Mouse (Mus musculus): Measurements from ENCODE around the gene Gtf2f2.
A peak's percentile ranks its signal among the peaks of the same experiment; 100 is the strongest.
"Not testable (repeated sequence)": the region's sequence is repeated elsewhere in the genome, so short reads cannot be mapped to it uniquely, and the experiment has no call there.

Gtf2f2 gene

GRCm38 (mm10) chr14:75912665-75913064 is 98.0 kb downstream of the Gtf2f2 start:
- DNase-seq (ENCODE audit: low read depth, low spot score), result no peak

DNA sequence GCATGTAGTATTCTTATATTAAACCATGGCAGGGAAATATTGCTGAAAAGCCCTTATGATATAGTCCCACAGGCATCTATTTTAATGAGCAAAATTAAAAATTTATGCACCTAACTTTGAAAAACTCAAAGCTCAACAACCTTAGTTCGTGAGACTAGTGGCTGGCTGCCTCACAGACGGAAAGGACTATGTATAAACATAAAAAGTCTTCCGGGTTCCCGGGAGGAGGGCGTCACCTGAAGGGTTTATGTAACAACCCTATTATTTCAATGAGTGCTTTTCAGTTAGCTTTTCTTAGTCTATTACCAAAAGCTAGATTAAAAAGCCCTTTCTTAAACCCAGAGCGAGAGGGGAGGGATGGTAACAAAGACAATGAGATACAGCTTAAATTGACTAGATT is 98.7 kb downstream of the Gtf2f2 start:
- DNase-seq (ENCODE audit: low read depth, low spot score), result no peak

GRCm38 (mm10) chr14:75906931-75907330 is 103.7 kb downstream of the Gtf2f2 start:
- DNase-seq (ENCODE audit: low read depth, low spot score), result no peak

DNA sequence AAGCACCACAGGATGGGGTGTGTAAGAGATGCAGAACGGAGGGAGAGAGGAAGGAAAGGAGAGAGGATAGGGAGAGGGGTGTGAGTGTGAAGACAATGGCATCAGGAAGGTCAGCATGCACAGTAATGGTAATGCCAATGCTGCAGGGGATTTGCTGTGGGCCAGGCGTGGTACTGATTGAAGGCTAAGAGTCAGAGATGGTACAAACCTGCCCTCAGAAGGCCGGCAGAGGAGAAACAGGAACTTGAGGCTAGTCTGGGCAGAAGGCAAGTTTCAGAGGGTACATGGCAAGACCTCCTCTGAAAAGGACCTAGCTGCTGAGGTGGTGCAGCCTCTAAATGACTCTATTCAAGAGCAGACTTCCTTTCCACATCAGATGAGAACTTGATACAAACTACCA is 105.7 kb downstream of the Gtf2f2 start:
- no peak for DNase-seq (ENCODE audit: low read depth, low spot score)

DNA sequence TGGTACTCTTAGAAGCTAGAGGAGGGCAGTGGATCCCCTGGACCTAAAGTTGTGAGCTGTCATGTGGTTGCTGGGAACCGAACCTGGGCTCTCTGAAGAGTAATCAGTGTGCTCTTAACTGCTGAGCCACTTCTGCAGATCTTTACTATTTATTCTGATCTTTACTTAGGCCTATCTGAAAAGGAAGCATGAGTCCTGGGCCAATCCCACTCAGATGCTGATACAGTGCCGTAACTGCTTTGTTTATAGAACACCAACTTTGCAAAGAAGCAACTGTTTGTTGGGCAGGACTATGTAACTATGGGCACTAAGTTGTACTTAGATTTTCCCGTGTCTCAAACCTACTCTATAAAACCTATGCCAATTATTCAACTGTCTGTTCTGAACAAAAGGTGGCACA is 107.5 kb downstream of the Gtf2f2 start:
- no peak for DNase-seq (ENCODE audit: low read depth, low spot score)

DNA sequence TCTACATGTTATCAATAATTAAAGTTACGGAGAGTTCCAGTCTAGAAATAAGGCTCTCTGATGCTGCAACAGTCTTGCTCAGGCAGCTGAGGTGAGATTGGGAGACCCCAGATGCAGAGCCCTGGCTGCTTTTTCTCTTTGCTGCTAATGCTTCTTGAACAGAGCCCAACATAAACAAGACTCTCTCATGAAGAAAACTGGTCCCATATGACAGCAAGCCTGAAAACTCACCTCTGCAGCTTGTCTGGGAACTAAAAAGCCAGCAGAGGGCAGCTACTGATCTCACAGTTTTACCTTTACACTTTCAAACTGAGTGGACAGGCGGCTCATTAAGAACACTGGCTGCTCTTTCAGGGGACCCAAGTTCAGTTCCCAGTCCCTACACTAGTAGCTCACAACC is 108.7 kb downstream of the Gtf2f2 start:
- no peak for DNase-seq (ENCODE audit: low read depth, low spot score)

DNA sequence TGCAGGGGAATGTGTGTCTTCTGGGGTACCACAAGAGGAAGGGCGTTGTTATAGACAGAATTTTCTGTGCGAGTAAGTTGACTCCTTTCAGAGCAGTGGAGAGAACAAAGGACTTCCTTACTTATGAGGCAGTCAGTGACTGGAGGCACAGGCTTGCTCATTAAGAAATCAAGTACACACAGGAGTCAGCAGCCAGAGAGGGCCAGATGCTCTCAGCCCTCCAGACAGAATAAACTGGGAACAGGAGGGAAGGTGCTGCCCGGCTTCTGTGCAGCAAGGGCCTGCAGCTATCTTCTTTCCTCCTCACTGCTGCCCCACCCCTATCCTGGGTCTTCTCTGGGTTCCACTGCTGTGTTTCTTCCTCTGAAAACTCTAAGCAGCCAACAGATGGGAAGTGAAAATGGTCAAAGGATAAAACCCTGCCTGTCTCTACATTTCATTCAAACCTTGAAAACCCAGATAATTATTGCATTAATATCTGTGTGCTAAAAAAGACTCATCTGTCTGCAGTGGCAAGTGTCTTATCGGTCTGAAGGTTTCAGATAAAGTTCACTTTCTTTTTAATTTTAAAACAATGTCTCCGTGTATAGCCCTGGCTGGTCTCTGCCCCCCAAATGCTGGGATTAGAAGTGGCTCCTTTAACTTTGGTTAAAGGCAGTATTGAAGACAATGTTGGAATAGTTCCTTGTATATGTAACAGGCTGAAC is 109.7 kb downstream of the Gtf2f2 start:
- no peak for DNase-seq (ENCODE audit: low read depth, low spot score)

- peak; percentile 67 for DNase-seq (ENCODE audit: low read depth, low spot score)
These were observed 111.1 kb downstream of the Gtf2f2 start for GRCm38 (mm10) chr14:75899566-75899965.

- no peak for DNase-seq (ENCODE audit: low read depth, low spot score)
These were observed 118.5 kb downstream of the Gtf2f2 start for GRCm38 (mm10) chr14:75892118-75892517.

- DNase-seq (ENCODE audit: low read depth, low spot score), result no peak
These were observed 126.8 kb downstream of the Gtf2f2 start for GRCm38 (mm10) chr14:75883873-75884272.

DNA sequence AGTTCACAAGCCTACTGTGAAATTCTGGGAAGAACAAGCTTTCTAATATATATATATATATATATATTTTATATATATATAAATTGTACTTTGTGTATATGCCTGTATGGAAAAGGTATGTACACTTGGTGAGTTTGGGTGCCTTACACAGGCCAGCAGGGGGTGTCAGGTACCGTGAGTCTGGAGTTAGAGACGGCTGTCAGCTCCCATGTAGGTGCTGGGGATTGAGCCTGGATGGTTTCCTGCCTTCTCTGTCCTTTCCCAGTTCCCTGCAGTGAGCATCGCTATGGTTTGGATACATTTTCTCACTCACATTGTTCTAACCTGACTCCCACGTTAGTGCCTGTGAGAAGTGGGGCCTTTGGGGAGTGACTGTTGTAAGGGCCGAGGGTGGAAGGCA is 127.3 kb downstream of the Gtf2f2 start:
- DNase-seq (ENCODE audit: low read depth, low spot score), result no peak

- no peak for DNase-seq (ENCODE audit: low read depth, low spot score)
These were observed 128.8 kb downstream of the Gtf2f2 start for GRCm38 (mm10) chr14:75881856-75882255.

DNA sequence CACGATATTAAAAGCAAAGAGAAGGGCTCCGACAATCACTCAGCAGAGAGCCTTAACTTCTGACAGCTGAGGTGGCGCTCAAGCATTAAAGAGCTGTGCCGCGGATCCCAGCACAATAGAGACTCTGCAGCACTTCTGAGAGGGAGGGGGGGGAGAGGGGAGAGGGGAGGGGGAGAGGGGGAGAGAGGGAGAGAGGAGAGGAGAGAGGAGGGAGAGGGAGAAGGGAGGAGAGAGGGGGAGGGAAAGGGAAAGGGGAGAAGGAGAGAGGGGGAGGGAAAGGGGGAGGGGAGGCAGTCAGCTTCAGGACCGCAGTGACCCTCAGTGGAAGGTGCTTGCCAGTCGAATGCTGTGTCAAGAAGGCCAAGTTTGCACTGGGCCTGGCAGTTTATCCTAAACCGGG is 131.7 kb downstream of the Gtf2f2 start:
- DNase-seq (ENCODE audit: low read depth, low spot score), result no peak

DNA sequence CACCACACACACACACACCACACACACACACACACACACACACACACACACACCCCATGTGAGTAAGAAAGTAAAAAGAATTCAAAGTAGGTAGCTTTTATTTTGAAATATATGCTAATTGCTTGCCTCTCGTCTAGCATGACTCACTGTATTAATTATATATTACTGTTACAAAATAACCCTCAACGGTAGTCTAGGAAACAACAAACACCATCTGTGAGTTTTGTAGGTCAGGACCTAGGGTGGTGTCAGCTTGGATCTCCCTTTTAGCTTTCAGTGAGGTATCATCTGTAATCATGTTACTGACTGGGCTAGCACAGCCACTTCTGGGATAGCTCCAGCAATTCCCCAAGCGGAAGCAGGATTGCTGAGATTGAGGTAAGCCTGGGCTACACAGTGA is 133.4 kb downstream of the Gtf2f2 start:
- no peak for DNase-seq (ENCODE audit: low read depth, low spot score)

GRCm38 (mm10) chr14:75876320-75877043 is 134.2 kb downstream of the Gtf2f2 start:
- DNase-seq (ENCODE audit: low read depth, low spot score), result peak; percentile 67

GRCm38 (mm10) chr14:75873612-75874011 is 137.1 kb downstream of the Gtf2f2 start:
- DNase-seq (ENCODE audit: low read depth, low spot score), result no peak

DNA sequence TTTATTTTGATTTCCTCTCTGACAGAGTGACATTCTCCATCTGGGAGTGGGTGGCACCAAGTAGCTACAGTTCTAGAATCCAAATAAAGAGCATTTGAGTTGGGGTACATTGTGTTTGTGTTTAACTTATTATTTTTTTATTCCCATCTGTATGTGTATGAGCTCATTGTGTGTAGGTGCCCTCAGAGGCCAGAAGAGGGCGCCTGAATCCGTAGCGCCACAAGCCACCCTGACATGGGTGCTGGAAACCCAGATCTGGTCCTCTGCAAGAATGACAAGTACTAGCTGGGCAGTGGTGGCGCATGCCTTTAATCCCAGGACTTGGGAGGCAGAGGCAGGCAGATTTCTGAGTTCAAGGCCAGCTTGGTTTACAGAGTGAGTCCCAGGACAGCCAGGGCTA is 138.9 kb downstream of the Gtf2f2 start:
- no peak for DNase-seq (ENCODE audit: low read depth, low spot score)

DNA sequence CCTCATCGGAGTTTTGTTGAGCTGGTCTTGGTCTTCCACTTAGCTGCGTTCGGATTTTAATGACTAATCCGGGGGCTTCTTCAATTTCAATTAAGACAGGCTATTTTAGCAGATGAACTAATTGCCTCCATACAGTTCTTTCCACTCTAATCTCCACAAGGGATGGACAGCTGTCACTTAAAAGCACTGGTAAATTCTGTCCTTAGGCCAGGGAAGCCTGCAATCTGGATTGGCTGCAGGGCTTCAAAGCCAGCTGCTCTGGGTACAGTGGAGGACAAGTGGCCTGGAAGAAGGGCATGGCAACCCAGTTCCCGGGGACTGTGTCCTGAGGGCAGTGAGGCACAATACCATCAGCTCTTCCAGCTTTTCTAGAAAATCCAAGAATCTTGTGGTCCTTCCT is 139.6 kb downstream of the Gtf2f2 start:
- no peak for DNase-seq (ENCODE audit: low read depth, low spot score)

GRCm38 (mm10) chr14:75870631-75871030 is 140.0 kb downstream of the Gtf2f2 start:
- no peak for DNase-seq (ENCODE audit: low read depth, low spot score)

DNA sequence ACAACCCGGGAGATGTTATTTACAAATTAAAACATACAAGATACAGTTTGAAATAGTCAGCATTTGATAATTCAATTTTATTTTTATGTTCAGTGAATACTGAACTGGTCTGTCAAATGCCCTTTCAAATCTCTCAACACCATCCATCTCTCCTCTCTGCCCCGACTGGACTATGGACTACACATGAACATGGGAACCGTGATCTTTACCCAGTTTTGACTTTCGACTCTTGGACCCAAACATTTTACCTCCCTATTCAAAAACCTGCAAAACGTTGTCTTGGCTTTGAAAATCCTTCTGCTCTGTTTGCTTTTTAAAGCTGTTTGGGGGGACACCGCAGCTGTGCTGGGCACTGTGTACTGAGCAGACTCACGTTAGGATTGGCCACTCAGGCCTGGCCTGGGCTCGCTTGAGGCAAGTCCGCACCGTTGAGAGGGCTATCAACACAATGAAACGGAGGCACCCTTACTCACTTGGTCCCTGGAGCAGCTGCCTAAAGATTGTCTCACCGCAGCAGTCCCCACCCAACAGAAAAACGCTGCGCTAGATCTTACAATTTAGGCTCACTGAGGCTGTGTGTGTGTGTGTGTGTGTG is 140.8 kb downstream of the Gtf2f2 start:
- no peak for DNase-seq (ENCODE audit: low read depth, low spot score)

GRCm38 (mm10) chr14:75868028-75868427 is 142.6 kb downstream of the Gtf2f2 start:
- not testable (repeated sequence) for DNase-seq (ENCODE audit: low read depth, low spot score)

DNA sequence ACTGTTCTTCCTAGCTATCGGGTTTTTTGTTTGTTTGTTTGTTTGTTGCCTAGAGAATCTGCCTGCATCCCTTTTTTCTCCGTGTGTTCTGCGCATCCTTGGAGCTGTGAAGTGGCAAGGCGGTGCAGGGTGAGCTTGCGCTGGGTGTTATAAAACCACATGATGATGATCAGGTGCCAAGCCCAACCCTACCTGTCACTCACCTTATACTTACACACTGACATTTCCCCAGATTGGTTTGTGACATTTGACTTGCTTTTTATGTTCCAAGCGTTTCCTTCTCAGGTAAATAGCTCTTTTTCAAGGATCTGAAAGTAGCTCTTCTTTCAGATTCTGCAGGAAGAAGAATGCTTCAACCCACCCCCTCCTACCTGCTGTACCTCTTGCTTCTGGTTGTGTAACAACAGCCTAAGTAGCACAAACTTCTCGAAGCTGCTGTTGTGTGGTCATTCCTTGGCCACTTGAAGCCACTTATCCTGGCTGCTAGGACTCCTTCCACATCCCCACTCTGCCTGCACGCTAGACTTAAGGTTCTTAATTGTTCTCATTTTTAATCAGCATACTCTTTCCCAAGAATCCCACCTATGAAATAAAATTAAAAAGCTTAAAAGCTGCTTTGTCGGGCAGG is 143.8 kb downstream of the Gtf2f2 start:
- no peak for DNase-seq (ENCODE audit: low read depth, low spot score)
